Mouse (Mus musculus): Measurements from ENCODE around the gene Myo18a. TPM values are rescaled to one million over a fixed set of nuclear protein-coding genes. Genes with fewer than 3 reads are reported as not detected.
A peak's percentile ranks its signal among the peaks of the same experiment; 100 is the strongest.

Gene Myo18a
- total RNA-seq, 2 experiments from 2014 or later, result 132 to 140 TPM

DNA sequence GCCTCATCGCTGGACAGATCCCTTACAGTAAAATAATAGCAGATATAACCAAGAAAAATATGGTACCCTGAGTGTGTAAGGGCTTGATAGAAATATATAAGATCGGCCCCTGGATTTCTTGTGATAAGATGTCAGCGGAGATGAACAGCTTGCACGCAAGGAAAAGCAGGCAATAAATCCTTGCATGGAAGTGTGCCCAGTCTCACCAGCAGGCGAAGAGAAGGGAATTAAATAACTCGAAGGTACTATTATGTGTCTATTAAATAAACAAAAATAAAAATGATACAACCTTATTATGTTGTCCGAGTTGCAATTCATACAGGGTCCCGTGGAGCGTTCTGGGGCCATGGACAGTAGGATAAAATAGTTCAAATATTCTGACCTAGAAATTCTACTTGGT lies 133.0 kb downstream of the Myo18a start:
- DNase-seq (ENCODE audit: low spot score in 2 of 2), result no peak

DNA sequence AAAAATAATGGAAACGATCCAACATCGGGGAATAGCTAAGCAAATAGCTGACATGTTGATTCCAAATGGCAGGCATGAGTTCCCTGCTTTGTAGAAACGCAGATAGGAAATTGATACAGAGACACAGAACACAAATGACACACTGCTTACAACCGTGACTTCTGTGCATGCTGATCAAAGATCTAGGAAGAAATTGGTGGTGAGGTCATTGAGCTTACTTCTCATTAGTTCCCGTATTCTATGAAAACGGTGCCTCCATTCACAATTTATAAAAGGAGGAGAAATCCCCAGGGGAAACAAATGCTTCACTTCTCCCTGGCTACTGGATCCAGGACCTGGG lies 133.4 kb downstream of the Myo18a start:
- no peak for DNase-seq (ENCODE audit: low spot score in 2 of 2)

DNA sequence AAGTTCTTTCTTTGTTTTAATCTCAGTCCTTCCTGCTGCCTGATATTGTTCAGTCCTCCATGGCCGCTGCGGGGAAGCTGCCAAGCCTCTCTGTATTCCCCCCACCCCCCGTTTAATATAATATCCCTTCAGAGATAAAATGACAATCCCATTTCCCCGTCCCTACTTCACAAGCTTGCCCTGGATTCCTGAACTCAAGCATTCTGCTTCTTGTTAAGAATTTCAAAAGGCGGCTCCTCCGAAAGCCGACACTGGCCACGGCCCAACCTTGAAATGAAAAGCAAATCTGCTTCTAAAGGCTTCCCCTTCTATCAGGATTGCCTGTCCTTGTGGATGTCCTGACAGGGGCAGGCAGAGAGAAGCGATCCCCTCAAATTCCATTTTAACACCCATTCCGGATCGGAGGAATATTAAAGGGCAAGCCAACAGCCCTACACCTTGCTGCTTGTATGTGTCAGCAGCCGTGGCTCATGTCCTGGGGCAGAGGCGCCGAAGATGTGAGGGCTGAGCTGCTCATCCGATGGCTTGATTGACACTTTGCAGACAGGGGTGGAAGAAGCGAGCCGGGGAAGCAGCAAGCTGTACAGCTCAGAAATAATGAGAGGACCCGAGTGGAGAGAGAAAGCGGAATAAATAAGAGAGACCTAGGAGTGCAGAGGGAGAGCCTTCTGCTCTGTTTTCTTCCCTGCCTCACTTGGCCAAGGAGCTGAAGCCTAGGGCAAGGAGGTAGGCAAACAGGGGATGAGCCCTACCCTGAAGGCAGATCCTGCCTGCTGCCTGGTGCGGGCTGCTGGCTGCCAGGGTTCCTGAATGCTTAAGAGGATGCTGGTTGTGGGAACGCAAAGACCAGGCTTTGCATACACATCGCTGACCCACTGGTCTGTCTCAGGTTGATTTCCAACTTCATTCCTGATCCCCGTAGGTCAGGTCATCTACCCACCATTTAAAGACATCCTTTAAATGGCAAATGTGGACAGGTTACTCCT lies 134.1 kb downstream of the Myo18a start:
- no peak for DNase-seq (ENCODE audit: low spot score in 2 of 2)

- no peak for DNase-seq (ENCODE audit: low spot score in 2 of 2)
Observed at GRCm38 (mm10) chr11:77900187-77900586, 137.1 kb downstream of the Myo18a start.

- no peak for DNase-seq (ENCODE audit: low spot score in 2 of 2)
Observed at GRCm38 (mm10) chr11:77900696-77901095, 137.7 kb downstream of the Myo18a start.

- DNase-seq (ENCODE audit: low spot score in 2 of 2), result no peak
Observed at GRCm38 (mm10) chr11:77901366-77901765, 138.3 kb downstream of the Myo18a start.

- DNase-seq (ENCODE audit: low spot score in 2 of 2), result peak; percentile 19 to 43
Observed at GRCm38 (mm10) chr11:77901775-77902355, 138.8 kb downstream of the Myo18a start.

GRCm38 (mm10) chr11:77903761-77904160 lies 140.7 kb downstream of the Myo18a start:
- DNase-seq (ENCODE audit: low spot score in 2 of 2), result no peak

DNA sequence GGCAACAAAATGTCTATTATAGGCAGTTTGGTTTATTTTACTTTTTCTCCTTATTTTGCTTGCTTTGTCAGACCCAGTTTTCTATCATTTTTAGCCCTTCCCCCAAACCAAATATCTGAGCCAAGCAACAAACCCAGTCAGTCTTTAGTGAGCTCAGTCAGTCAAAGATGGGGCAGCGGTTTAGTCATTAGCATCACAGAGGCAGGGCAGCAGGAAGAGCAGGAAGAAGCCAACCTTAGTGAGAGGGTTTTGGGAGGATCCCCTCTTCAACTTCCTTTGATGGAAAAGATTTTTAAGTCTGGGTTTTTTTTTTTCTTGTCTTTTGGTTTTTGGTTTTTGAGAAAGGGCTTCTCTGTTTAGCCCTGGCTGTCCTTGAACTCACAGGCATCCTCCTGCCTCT lies 141.7 kb downstream of the Myo18a start:
- DNase-seq (ENCODE audit: low spot score in 2 of 2), result no peak

DNA sequence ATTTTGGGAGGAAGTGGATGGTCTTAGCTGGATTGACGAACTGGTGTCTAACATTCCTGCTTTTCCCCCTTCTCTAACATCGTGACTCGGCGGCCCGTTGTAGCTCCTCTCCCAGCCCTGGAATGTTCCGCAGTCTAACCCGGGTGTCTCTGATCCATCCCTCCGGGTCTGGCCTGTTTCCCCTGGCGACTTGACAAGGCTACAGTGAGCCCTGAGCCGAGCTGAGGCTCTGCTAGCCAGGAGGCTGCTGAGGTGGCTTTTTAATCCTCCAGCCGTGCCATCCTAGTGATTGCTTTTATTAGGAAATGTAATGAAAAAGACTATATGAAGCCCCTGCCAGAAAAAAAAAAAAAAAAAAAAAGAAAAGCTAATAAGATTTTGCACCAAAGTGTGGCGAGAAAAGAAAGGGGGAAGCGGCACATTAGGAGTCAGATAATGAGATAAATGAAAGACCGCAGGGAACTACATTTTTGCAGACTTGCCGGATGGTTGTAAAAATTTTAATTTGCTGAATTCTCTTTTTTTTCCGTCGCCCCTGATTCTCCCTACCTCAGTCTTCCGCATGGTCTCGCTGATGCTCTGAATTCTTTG lies 143.1 kb downstream of the Myo18a start:
- DNase-seq (ENCODE audit: low spot score in 2 of 2), result no peak

DNA sequence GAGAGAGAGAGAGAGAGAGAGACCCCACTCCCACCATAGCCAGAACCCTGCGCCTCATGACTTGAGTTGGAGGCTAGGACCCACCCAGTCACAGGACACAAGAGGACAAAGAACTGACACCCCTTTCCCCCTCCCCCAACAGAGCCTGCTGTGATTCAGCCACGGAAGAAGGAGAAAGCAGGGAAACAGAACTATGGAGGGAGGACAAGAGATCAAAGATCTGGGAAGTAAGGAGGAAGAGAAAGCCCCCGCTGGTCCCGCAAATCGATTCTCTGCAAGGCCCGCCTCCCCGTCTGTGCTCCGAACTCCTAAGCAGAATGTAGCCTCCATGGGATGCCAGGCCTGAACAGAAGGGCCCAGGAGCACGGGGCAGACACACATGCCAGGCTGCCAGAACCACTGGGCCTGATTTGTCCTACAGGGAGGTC lies 143.7 kb downstream of the Myo18a start:
- DNase-seq (ENCODE audit: low spot score in 2 of 2), result no peak

- DNase-seq (ENCODE audit: low spot score in 2 of 2), result no peak
Observed at GRCm38 (mm10) chr11:77908468-77908867, 145.4 kb downstream of the Myo18a start.

GRCm38 (mm10) chr11:77909376-77909775 lies 146.3 kb downstream of the Myo18a start:
- no peak for DNase-seq (ENCODE audit: low spot score in 2 of 2)

- DNase-seq (ENCODE audit: low spot score in 2 of 2), result no peak
Observed at GRCm38 (mm10) chr11:77909776-77910175, 146.7 kb downstream of the Myo18a start.

DNA sequence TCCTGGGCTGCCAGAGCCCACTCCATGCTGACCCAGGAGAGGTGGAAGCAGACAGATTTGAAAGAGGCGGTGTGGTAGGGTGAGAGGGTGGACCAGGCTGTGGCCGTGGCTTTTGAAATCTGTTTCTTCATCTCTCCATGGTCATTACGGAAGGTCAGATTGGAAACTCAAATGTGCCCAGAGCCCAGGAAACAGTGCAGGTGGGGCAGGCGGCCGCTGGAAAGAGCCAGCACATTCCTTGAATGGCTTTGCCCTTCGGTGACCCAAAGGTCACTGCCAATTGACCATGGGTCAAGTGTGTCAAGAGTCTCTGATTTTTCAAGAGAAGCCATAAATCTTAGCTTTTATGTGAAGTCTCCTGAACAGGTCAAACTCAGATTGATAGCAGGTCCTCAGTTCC lies 150.5 kb downstream of the Myo18a start:
- no peak for DNase-seq (ENCODE audit: low spot score in 2 of 2)

GRCm38 (mm10) chr11:77914598-77915260 lies 151.7 kb downstream of the Myo18a start:
- DNase-seq (ENCODE audit: low spot score in 2 of 2), result no peak

Other genes starting within 250 kb of the Myo18a start
- gene Abhd15, start 248.1 kb upstream of the Myo18a start, total RNA-seq (2021), result 1 to 10 TPM in 1 of 2 experiments, under 1 TPM in 1; 0.77 to 1.3 TPM
- 1 to 10 TPM; 4.1 to 4.5 TPM for gene Trp53i13, start 247.3 kb upstream of the Myo18a start, total RNA-seq (2021)
- gene Gm10392, start 244.0 kb upstream of the Myo18a start, total RNA-seq (2021), result not detected
- 100 to 1,000 TPM in 1 of 2 experiments, 10 to 100 TPM in 1; 98.1 to 102 TPM for gene Taok1, start 155.4 kb upstream of the Myo18a start, total RNA-seq (2021)
- gene Nufip2, start 77.1 kb upstream of the Myo18a start, total RNA-seq (2021), result 10 to 100 TPM; 66.4 to 68.7 TPM
- gene Cryba1, start 38.0 kb upstream of the Myo18a start, total RNA-seq (2021), result not detected
- gene Gm10277, start 24.5 kb downstream of the Myo18a start, total RNA-seq (2021), result not detected
- gene Pipox, start 130.8 kb downstream of the Myo18a start, total RNA-seq (2021), result 1 to 10 TPM in 1 of 2 experiments, under 1 TPM in 1; 0.81 to 1.2 TPM
- gene Sez6, start 167.6 kb downstream of the Myo18a start, total RNA-seq (2021), result 100 to 1,000 TPM; 145 to 154 TPM
- 10 to 100 TPM; 51.6 to 54.0 TPM for gene Phf12, start 219.5 kb downstream of the Myo18a start, total RNA-seq (2021)